Mouse (Mus musculus) c-Kit-positive CD71-positive TER-119-negative erythroid progenitor cells, embryonic 14.5 days (primary cell): Measurements from ENCODE around the gene Dock7.

Experiments used
- DNase-seq: peaks from one replicate; pipeline ENCODE4 v3.0.0-alpha.2; 2013; ENCODE audit warnings: low read depth

The Dock7 gene

GRCm38 (mm10) chr4:98910246-98910645 lies 210.5 kb downstream of the Dock7 start:
- no peak for DNase-seq

GRCm38 (mm10) chr4:98887148-98887547 lies 233.6 kb downstream of the Dock7 start:
- DNase-seq = peak; percentile 17
